Mouse (Mus musculus) heart, embryonic 14.5 days (tissue): ENCODE measurements around the gene Trpm6. TPM values are rescaled to one million over a fixed set of nuclear protein-coding genes. Genes with fewer than 3 reads are reported as not detected.

ENCODE experiments used
- ATAC-seq: fragments of 200-750 bp; cut with Nextera tagmentation; 2 replicates; pipeline ENCODE4 v1.8.0; 2017; ENCODE audit warnings: low read depth, moderate TSS enrichment; ENCODE audit not compliant: insufficient number of reproducible peaks, insufficient read depth, low FRiP score
- H3K27ac ChIP-seq, 2 experiments: fragments of 200-500 bp in 1 of 2; fragments of 300-500 bp in 1 of 2; sonication (generic) in 1 of 2; replicated peaks in 1 of 2; 2 replicates each; pipeline ENCODE4 v1.5.1; 2012 to 2014; ENCODE audit warnings: low read depth in 2 of 2, low read length in 2 of 2, control low read depth in 1 of 2, mild to moderate bottlenecking in 1 of 2, mixed read lengths in 1 of 2; ENCODE audit not compliant: control insufficient read depth in 1 of 2, insufficient read depth in 1 of 2
- H3K27me3 ChIP-seq: fragments of 300-500 bp; sonication (generic); 2 replicates; pipeline ENCODE4 v1.6.1; 2014; ENCODE audit warnings: mild to moderate bottlenecking, low read length, control low read depth; ENCODE audit not compliant: control insufficient read depth, insufficient read depth
- H3K36me3 ChIP-seq: fragments of 300-500 bp; sonication (generic); 2 replicates; pipeline ENCODE4 v1.6.1; 2014; ENCODE audit warnings: mild to moderate bottlenecking, control low read depth, low read length, mixed read lengths; ENCODE audit not compliant: control insufficient read depth, insufficient read depth
- H3K4me1 ChIP-seq, 2 experiments: fragments of 200-500 bp in 1 of 2; fragments of 300-500 bp in 1 of 2; sonication (generic) in 1 of 2; 2 replicates each; pipeline ENCODE4 v1.6.1; 2012 to 2014; ENCODE audit warnings: low read length in 2 of 2, control low read depth in 1 of 2, mixed read lengths in 1 of 2; ENCODE audit not compliant: control insufficient read depth in 2 of 2, insufficient read depth in 2 of 2
- H3K4me2 ChIP-seq: fragments of 300-500 bp; sonication (generic); 2 replicates; pipeline ENCODE4 v1.6.1; 2014; ENCODE audit warnings: mild to moderate bottlenecking, low read length
- H3K4me3 ChIP-seq, 2 experiments: fragments of 200-500 bp in 1 of 2; fragments of 300-500 bp in 1 of 2; sonication (generic) in 1 of 2; 2 replicates each; pipeline ENCODE4 v1.5.1; 2012 to 2014; ENCODE audit warnings: low read length in 2 of 2, mild to moderate bottlenecking in 2 of 2, control low read depth in 1 of 2, low read depth in 1 of 2, moderate library complexity in 1 of 2; ENCODE audit not compliant: control insufficient read depth in 1 of 2, insufficient read depth in 1 of 2
- H3K9ac ChIP-seq: fragments of 300-500 bp; sonication (generic); 2 replicates; pipeline ENCODE4 v1.6.1; 2014; ENCODE audit warnings: mild to moderate bottlenecking, low read length
- H3K9me3 ChIP-seq: fragments of 300-500 bp; sonication (generic); 2 replicates; pipeline ENCODE4 v1.6.1; 2016; ENCODE audit warnings: low read length, control low read depth; ENCODE audit not compliant: control insufficient read depth
- WGBS: fragments of 180-500 bp; shearing (Covaris S2); extraction: QIAGEN DNeasy Blood & Tissue Kit; methylation state at CpG from one replicate; pipeline ENCODE4 v1.1.7; 2014; 5-methylcytosine and 5-hydroxymethylcytosine counted together
- polyA plus RNA-seq: library from polyadenylated mRNA; unstranded; fragments of >200 nt; fragmentation: Nextera tagmentation; extraction: Ambion mirVana; gene quantifications from 2 replicates; pipeline ENCODE4 v1.2.1, GENCODE M21; 2014

The Trpm6 gene
- polyA plus RNA-seq, 1 experiment from 2014 or later: 0.31 TPM

DNA sequence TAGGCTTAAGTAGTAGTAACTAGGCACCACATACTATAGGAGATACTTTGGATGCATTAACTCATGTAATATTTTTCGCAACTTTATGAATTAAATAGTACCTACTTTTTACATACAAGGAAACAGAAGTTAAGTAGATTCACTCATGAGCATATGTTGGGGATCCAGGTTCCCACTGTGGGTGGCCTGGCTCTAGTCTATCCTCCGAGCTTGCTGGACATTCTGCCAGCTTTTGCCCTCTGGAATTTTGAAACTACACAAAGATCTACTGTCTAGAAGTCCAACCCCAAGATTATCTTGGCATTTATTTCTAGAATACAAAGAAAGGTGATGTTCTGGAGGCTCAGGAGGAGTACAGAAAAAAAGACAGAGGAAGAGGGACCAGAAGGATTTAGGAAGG, 78.8 kb downstream of the Trpm6 start:
- no peak overlapping the region for H3K9ac ChIP-seq
- H3K27me3 ChIP-seq: no peaks in the 10 kb centered on the region
- no peaks in the 10 kb centered on the region for H3K4me1 ChIP-seq
- H3K36me3 ChIP-seq: no peaks in the 10 kb centered on the region
- no peaks in the 10 kb centered on the region for H3K9me3 ChIP-seq
- no peak overlapping the region for H3K4me3 ChIP-seq
- no peak for ATAC-seq
- H3K4me2 ChIP-seq: no peak overlapping the region
- no peak overlapping the region for H3K27ac ChIP-seq
- WGBS: 63% methylated on average over 2 of the region's 2 CpGs

DNA sequence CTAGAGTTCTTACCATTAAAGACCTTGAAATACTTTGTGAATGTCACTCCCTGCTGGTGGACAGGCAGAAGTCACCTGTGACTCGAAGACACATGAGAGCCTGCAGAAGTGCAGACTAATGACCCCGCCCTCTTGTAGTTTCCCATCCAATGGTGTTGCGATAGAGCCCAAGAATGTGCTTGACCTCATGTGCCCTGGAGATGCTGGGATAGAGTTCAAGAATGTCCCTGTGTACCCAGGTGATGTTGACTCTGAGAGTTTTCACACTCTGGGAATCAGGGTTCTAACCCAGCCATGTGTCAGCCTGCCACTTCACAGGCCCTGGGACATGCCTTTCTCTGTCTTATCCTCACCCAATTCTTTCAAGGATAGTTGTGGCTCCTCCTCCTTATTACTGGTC, 81.4 kb downstream of the Trpm6 start:
- H3K36me3 ChIP-seq: no peaks in the 10 kb centered on the region
- no peak for ATAC-seq
- no peak overlapping the region for H3K4me2 ChIP-seq
- H3K4me1 ChIP-seq: no peaks in the 10 kb centered on the region
- H3K9ac ChIP-seq: no peak overlapping the region
- H3K9me3 ChIP-seq: no peaks in the 10 kb centered on the region
- 75% methylated on average over 3 of the region's 3 CpGs for WGBS
- H3K27ac ChIP-seq: no peak overlapping the region
- H3K27me3 ChIP-seq: no peaks in the 10 kb centered on the region
- H3K4me3 ChIP-seq: no peak overlapping the region

DNA sequence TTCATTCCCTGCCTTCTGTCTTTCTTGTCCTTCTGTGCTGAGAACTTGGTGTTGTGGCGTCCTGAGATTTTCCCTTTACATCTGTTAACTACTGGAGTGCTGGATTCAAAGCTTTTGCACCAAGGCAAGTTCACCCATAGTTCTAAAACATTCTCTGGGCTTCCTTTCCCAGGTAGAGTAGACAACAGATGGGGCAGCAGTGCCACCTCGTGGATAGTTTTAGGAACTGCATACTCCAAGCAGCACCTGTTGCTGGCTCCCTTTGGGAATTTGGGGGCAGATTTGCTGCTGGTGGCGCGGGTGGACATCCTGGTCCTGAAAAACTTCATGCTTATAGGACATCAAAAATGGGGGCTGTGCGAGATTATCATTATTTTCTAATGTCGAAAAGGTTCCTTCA, 85.2 kb downstream of the Trpm6 start:
- Histone ChIP-seq H3K36me3 (no peaks in the 10 kb centered on the region), H3K9me3 (no peaks in the 10 kb centered on the region), H3K9ac (no peak overlapping the region), H3K4me3 (no peak overlapping the region), H3K4me2 (no peak overlapping the region), H3K27me3 (no peaks in the 10 kb centered on the region), H3K27ac (no peak overlapping the region), H3K4me1 (no peaks in the 10 kb centered on the region)
- WGBS: 4% methylated on average over 6 of the region's 6 CpGs
- ATAC-seq: no peak

DNA sequence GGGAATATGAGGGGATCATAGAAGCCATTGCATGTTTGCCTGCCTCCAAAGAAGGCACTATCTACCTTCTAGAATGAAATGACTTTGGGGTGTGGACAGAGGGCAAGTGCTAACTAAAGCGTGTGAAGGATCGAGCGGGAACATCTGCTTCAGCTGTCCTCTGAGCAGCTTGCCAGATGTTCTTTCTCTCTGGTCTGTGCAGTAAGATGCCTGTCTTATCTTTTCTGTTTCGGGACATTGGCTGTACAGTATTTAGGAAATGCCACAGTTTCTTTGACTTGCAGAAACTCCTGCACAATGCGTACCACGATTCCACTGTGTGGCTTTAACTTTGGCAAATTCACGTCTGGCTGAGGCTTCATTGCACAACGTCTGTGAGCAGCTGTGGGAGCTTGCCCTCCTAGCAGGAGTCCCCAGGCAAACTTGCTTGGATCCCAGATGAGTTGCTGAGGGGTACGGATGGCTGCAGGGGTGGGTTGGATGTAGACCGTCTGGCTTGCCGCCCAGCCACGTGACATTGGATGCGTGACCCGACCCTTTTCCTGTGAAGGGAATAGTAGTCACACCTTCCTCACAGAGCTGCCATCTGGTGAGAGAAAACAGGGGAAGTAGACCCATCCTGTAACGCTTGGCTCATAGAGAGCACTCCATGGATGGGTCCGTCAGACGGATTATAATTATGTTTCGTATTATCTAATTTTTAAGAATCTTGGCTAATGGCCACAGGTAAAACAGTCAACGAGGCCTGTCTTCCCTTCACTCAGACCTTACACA, 92.2 kb downstream of the Trpm6 start:
- no peak overlapping the region for H3K4me2 ChIP-seq
- 67% methylated on average over 19 of the region's 19 CpGs for WGBS
- no peaks in the 10 kb centered on the region for H3K9me3 ChIP-seq
- H3K9ac ChIP-seq: no peak overlapping the region
- H3K36me3 ChIP-seq: no peaks in the 10 kb centered on the region
- no peaks in the 10 kb centered on the region for H3K4me1 ChIP-seq
- H3K27me3 ChIP-seq: no peaks in the 10 kb centered on the region
- H3K27ac ChIP-seq: no peak overlapping the region
- no peak for ATAC-seq
- no peak overlapping the region for H3K4me3 ChIP-seq

DNA sequence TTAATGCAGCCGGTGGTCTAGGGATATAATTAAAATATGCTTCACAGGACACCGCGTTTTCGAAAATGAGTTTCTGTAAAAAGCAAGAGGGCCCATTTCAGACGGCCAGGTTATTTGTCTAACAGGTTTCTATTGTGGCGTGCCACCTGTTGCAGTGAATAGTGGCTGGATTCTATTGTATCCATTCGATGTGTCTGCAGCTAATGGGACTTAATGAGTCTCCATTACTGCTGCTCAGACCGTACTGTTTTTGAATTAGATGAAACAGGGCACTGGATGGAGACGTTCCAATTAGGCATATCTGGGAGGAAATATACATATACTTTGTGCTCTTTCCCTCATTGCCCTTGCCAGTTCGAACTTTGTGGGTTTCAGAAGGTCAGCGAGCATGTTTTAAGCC, 92.8 kb downstream of the Trpm6 start:
- H3K4me1 ChIP-seq: no peaks in the 10 kb centered on the region
- H3K27me3 ChIP-seq: no peaks in the 10 kb centered on the region
- no peak overlapping the region for H3K4me2 ChIP-seq
- WGBS: 86% methylated on average over 11 of the region's 11 CpGs
- H3K27ac ChIP-seq: no peak overlapping the region
- no peaks in the 10 kb centered on the region for H3K36me3 ChIP-seq
- no peaks in the 10 kb centered on the region for H3K9me3 ChIP-seq
- H3K4me3 ChIP-seq: no peak overlapping the region
- no peak overlapping the region for H3K9ac ChIP-seq
- no peak for ATAC-seq

DNA sequence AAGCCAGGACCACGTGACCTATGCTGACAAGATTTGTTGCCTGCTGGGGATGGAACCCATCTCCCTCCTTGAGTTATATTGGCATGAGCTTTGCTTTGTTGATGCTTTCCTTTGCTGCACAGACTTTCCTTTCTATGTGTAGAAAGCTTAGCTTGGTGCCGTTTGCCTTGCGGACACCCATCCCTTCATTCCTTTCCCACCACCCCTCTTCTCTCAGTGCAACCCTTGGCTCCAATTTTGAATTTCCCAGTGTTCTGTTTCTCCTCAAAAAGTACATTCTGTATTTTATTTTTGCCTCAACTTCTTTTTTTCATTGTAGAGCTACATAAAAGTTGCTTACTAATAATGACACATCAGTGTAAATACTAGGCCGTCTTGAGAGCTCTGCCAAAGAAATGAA, 96.6 kb downstream of the Trpm6 start:
- H3K9ac ChIP-seq: no peak overlapping the region
- H3K4me2 ChIP-seq: no peak overlapping the region
- no peaks in the 10 kb centered on the region for H3K36me3 ChIP-seq
- no peaks in the 10 kb centered on the region for H3K9me3 ChIP-seq
- 87% methylated on average over 4 of the region's 4 CpGs for WGBS
- H3K27ac ChIP-seq: no peak overlapping the region
- H3K27me3 ChIP-seq: no peaks in the 10 kb centered on the region
- no peaks in the 10 kb centered on the region for H3K4me1 ChIP-seq
- ATAC-seq: no peak
- no peak overlapping the region for H3K4me3 ChIP-seq

DNA sequence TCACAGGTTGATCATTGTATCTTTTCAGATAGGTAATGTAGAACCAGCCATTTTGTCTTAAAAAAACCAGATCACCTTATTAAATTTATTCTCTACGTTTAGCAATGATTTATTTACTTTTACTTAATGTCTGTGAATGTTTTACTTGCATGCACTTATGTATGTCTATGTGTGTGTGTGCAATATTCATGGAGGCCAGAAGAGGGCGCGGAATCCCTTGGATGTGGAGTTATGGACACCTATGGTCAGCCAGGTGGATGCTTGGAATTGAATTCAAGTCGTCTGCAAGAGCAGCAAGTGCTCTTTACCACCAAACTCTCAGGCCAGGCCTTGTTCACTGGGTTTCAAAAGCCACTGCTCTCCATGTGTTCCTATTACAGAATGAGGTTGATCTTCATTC, 118.5 kb downstream of the Trpm6 start:
- Histone ChIP-seq H3K9me3 (no peaks in the 10 kb centered on the region), H3K36me3 (no peaks in the 10 kb centered on the region), H3K4me3 (no peak overlapping the region), H3K27me3 (no peaks in the 10 kb centered on the region), H3K4me1 (peaks cover 0 to 3% of the 10 kb centered on the region in 2 experiments; a peak in 1 of 4 replicates), H3K27ac (no peak overlapping the region), H3K4me2 (no peak overlapping the region), H3K9ac (no peak overlapping the region)
- 50% methylated on average over 4 of the region's 4 CpGs for WGBS
- no peak for ATAC-seq
